Mouse (Mus musculus) kidney, adult 18-20 months (tissue): Measurements from ENCODE around the gene Nrm.

Source experiments
- DNase-seq: peaks from one replicate; pipeline ENCODE4 v3.0.0; 2021

The Nrm gene

GRCm38 (mm10) chr17:35861198-35861857, at the start of gene Nrm:
TSS of gene Nrm (plus strand) at chr17:35861318.
- peak; percentile 95 for DNase-seq

GRCm38 (mm10) chr17:35812307-35812706, 48.8 kb upstream of the Nrm start:
- DNase-seq: no peak

GRCm38 (mm10) chr17:35812736-35813135, 48.4 kb upstream of the Nrm start:
- DNase-seq: no peak

GRCm38 (mm10) chr17:35813245-35813647, 47.9 kb upstream of the Nrm start:
- DNase-seq: peak; percentile 97

GRCm38 (mm10) chr17:35813653-35814052, 47.5 kb upstream of the Nrm start:
- DNase-seq: no peak

- peak; percentile 76 for DNase-seq
These were observed 46.4 kb upstream of the Nrm start for GRCm38 (mm10) chr17:35814678-35815077.

- DNase-seq: no peak
These were observed 45.3 kb upstream of the Nrm start for GRCm38 (mm10) chr17:35815836-35816235.

- DNase-seq: no peak
These were observed 44.4 kb upstream of the Nrm start for GRCm38 (mm10) chr17:35816686-35817085.

- peak; percentile 38 for DNase-seq
These were observed 43.9 kb upstream of the Nrm start for GRCm38 (mm10) chr17:35817226-35817625.

- no peak for DNase-seq
These were observed 41.0 kb upstream of the Nrm start for GRCm38 (mm10) chr17:35820111-35820510.

- DNase-seq: peak; percentile 92
These were observed 39.4 kb upstream of the Nrm start, which contains the start of gene Ier3 for GRCm38 (mm10) chr17:35821439-35822430. TSS of gene Ier3 (plus strand) at chr17:35821684.

GRCm38 (mm10) chr17:35822564-35822963, 38.6 kb upstream of the Nrm start:
- DNase-seq: no peak

GRCm38 (mm10) chr17:35822964-35823937, 37.9 kb upstream of the Nrm start, which contains the start of gene Flot1:
TSS of gene Flot1 (plus strand) at chr17:35823230.
- DNase-seq: peak; percentile 89

GRCm38 (mm10) chr17:35824402-35824801, 36.7 kb upstream of the Nrm start:
- DNase-seq: no peak

- DNase-seq: no peak
These were observed 35.8 kb upstream of the Nrm start for GRCm38 (mm10) chr17:35825109-35825850.

GRCm38 (mm10) chr17:35829737-35830136, 31.4 kb upstream of the Nrm start:
- DNase-seq: peak; percentile 89

- DNase-seq: no peak
These were observed 28.5 kb upstream of the Nrm start for GRCm38 (mm10) chr17:35832400-35833238.

- no peak for DNase-seq
These were observed 27.8 kb upstream of the Nrm start for GRCm38 (mm10) chr17:35833239-35833751.

- no peak for DNase-seq
These were observed 27.2 kb upstream of the Nrm start for GRCm38 (mm10) chr17:35833894-35834293.

GRCm38 (mm10) chr17:35834696-35835422, 26.3 kb upstream of the Nrm start:
- peak; percentile 16 for DNase-seq
